Mouse (Mus musculus) cerebellum, postnatal 4 days (tissue): Measurements from ENCODE around the gene Hmgn2.

Source experiments
- DNase-seq, 2 experiments: peaks; one replicate each; pipeline ENCODE4 v3.0.0; 2022; ENCODE audit warnings: low spot score in 2 of 2, mixed read lengths in 1 of 2

Hmgn2 gene

DNA sequence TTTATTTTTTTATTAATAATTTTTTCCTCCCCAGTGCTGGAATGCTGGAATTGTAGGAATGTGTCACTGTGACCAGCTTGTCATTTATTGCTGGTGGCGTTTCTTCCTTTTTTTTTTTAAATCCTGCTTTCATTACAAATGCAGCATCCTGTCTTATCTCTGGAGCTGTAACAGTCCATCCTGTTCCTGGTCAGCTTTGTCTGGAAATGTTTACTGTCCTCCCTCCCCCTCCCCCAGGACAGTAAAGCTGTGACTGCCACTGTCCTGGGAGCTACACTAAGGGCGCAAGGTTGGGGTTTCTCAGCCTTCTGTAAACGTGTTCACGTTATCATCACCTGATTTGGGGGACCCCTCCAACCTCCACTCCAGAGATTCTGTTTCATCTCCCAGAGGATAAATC lies 43.2 kb downstream of the Hmgn2 start:
- DNase-seq = no peak

DNA sequence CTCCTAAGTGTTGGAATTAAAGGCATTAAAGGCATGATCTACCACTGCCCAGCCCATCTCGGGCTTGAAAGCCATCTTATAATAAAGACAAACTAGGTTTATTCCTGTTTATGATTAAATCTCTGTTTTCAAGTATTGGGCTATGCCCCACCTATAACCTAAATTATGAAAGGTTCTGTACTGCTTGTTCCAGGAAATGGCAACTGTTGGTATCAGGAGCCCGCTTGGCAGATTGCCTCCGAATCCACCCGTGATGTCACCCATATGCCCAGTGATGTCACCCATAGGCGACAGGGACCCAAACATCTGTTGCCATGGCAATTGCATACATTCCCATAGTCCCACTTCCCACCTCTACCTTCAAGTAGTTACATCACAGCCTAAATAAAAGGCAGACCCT lies 44.7 kb downstream of the Hmgn2 start:
- DNase-seq = no peak

DNA sequence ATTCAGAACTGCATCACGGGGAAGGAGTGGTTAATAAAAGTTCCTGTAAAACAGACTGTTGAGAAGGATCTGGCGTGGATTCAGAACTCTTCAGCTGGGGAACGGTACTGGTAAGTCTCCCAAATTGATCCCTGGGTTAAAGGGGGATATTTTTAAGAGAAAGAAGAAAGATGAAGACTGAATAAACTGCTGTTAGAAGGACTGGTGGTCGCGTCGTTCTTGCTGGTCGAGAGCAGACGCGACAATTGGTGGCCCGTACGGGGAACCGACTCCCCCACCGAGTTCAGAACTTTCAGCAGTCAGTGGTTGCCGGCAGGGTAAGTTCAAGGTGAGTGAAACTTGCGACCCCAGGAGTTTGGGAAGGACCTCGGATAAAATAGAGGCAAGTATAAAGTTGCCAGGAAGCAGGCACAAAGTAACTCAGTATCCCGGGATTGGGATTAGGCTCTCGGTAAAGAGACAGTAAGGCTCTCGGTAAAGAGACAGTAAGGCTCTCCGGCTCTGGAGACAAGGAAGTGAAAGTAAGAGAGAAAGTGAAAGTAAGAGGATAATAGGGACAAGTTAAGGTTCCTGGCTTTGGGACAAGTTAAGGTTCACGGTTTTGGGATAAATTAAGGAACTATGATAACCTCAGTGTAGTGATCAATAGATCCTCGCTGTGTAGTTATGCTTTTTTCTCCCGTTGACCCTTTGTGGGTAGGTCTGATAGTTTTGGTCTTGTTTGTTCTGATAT lies 50.2 kb downstream of the Hmgn2 start:
- DNase-seq = peak in 1 of 2 experiments; percentile 36
